Comparison of ENCODE assay signal across 9 mouse cellular contexts in the genomic region with DNA sequence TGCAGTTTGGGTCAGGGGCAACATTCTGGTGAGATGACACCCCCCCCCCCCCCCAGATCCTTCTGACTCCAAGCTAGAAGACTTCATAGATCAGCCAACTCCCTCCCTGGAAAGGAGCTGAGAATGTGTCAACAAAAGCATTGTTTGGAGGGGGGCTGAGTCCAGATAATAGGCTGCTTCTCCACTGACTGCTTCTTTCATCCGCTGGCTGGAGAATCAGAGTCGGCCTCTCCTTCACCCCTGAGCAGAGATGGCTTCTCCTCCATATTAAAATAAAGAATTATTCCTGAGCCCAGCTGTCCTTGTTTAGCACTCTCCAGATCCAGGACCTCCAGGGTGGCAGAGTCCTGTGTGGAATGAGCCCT. TPM values are rescaled to one million over a fixed set of nuclear protein-coding genes. Genes with fewer than 3 reads are reported as not detected.
DNase-seq lines count a peak whose midpoint lies in the region; ATAC-seq and TF ChIP-seq lines count a peak whose summit lies in the region.
"Had no signal": no experiment of that assay in that cellular context is flagged by ENCODE, and none has a peak within 500 bp of the region (broad histone marks: within the 10 kb centered on the region; RNA-seq: fewer than 3 reads in every experiment).

No protein-coding gene starts in this region.

- H3K4me1 ChIP-seq in heart, embryonic 13.5 days = peaks cover 13% of the 10 kb centered on the region
- H3K4me1 ChIP-seq in heart, adult 2 months (ENCODE audit: control insufficient read depth, insufficient read depth, low read length) = no peaks in the 10 kb centered on the region
- peaks cover 4% of the 10 kb centered on the region; the same call in 1 of the 2 replicates for H3K4me1 ChIP-seq in brown adipose tissue, adult 24 weeks (ENCODE audit: control insufficient read depth, insufficient read depth, insufficient read length, low read length)
- H3K4me1 ChIP-seq in hindbrain, embryonic 13.5 days (replicated peaks) = peaks cover 14% of the 10 kb centered on the region
- peaks cover 8% of the 10 kb centered on the region; the same call in 1 of the 2 replicates for H3K4me1 ChIP-seq in midbrain, embryonic 14.5 days (ENCODE audit: control insufficient read depth, insufficient read depth, low read length)

- no peak for DNase-seq in heart, adult 2 months
- peak; percentile 31 for DNase-seq in midbrain, embryonic 14.5 days
- DNase-seq in urinary bladder, postnatal 14 days (ENCODE audit: low spot score) = no peak
- no peak for DNase-seq in ovary, postnatal 36 days (ENCODE audit: low spot score)
- no peak for DNase-seq in left cerebral cortex, postnatal 36 days (ENCODE audit: low spot score in 2 of 2)

- H3K36me3 ChIP-seq in heart, embryonic 13.5 days = no peaks in the 10 kb centered on the region
- H3K36me3 ChIP-seq in heart, adult 2 months (ENCODE audit: control insufficient read depth, insufficient read depth, low read length) = no peaks in the 10 kb centered on the region
- H3K36me3 ChIP-seq in hindbrain, embryonic 13.5 days = no peaks in the 10 kb centered on the region
- no peaks in the 10 kb centered on the region for H3K36me3 ChIP-seq in midbrain, embryonic 14.5 days (ENCODE audit: control insufficient read depth, insufficient read depth, low read length)

- H3K79me2 ChIP-seq in heart, adult 2 months (replicated peaks; ENCODE audit: control insufficient read depth, insufficient read depth, low read length) = no peaks in the 10 kb centered on the region

- H3K9me3 ChIP-seq in heart, embryonic 13.5 days = no peaks in the 10 kb centered on the region
- H3K9me3 ChIP-seq in hindbrain, embryonic 13.5 days = no peaks in the 10 kb centered on the region
- H3K9me3 ChIP-seq in midbrain, embryonic 14.5 days (ENCODE audit: control insufficient read depth, low read length) = no peaks in the 10 kb centered on the region

- intact Hi-C loops in heart, adult 2 months (cut with DNase I) = no loop called here
- intact Hi-C loops in left cerebral cortex, postnatal 36 days (cut with DNase I) = no loop called here

- no peaks in the 10 kb centered on the region for H3K27me3 ChIP-seq in heart, embryonic 13.5 days (replicated peaks)
- H3K27me3 ChIP-seq in heart, adult 2 months (ENCODE audit: control insufficient read depth, insufficient read depth, low read length) = no peaks in the 10 kb centered on the region
- H3K27me3 ChIP-seq in hindbrain, embryonic 13.5 days = no peaks in the 10 kb centered on the region
- no peaks in the 10 kb centered on the region for H3K27me3 ChIP-seq in midbrain, embryonic 14.5 days (ENCODE audit: control insufficient read depth, insufficient read depth, low read length)
- H3K27me3 ChIP-seq: CH12.LX had no signal

- H3K9ac ChIP-seq in heart, embryonic 13.5 days = peak overlapping the region; percentile 76
- H3K9ac ChIP-seq in heart, adult 2 months (ENCODE audit: low read depth, low read length) = no peak overlapping the region
- no peak overlapping the region for H3K9ac ChIP-seq in hindbrain, embryonic 13.5 days
- H3K9ac ChIP-seq in midbrain, embryonic 14.5 days (replicated peaks; ENCODE audit: low read length) = no peak overlapping the region

- H3K4me3 ChIP-seq in heart, embryonic 13.5 days = peak overlapping the region; percentile 48
- H3K4me3 ChIP-seq in heart, adult 2 months = no peak overlapping the region
- H3K4me3 ChIP-seq in brown adipose tissue, adult 24 weeks (ENCODE audit: insufficient read depth, low read depth, low read length) = no peak overlapping the region
- H3K4me3 ChIP-seq in hindbrain, embryonic 13.5 days = peak overlapping the region; percentile 29; the same call in 1 of the 2 replicates
- H3K4me3 ChIP-seq in midbrain, embryonic 14.5 days (replicated peaks; ENCODE audit: low read depth, low read length) = no peak overlapping the region

- ATAC-seq in heart, embryonic 13.5 days (ENCODE audit: extremely low read depth, insufficient number of reproducible peaks, low FRiP score, low TSS enrichment) = no peak
- ATAC-seq in hindbrain, embryonic 13.5 days (ENCODE audit: low FRiP score) = peak; percentile 61
- 0 out of 2 replicates have a peak, but pooled peaks have one; percentile 31 for ATAC-seq in midbrain, embryonic 14.5 days (ENCODE audit: low FRiP score, low TSS enrichment)

- TF ChIP-seq CTCF in heart, adult 2 months (IDR thresholded peaks at IDR 0.05) = no peak

- H3K4me2 ChIP-seq in heart, embryonic 13.5 days = peak overlapping the region; percentile 72
- peak overlapping the region; percentile 54 for H3K4me2 ChIP-seq in hindbrain, embryonic 13.5 days
- peak overlapping the region; percentile 47 for H3K4me2 ChIP-seq in midbrain, embryonic 14.5 days (ENCODE audit: low read length)

- no peak for TF ChIP-seq POLR2A in heart, adult 2 months (IDR thresholded peaks at IDR 0.05; ENCODE audit: insufficient read depth, low read depth, low read length)

- 5% methylated on average over 2 of the region's 2 CpGs for WGBS in heart, embryonic 13.5 days
- WGBS in heart, adult 2 months = 53% methylated on average over 2 of the region's 2 CpGs
- WGBS in hindbrain, embryonic 13.5 days = 0% methylated on average over 2 of the region's 2 CpGs
- WGBS in midbrain, embryonic 14.5 days = 1% methylated on average over 2 of the region's 2 CpGs

- peak overlapping the region; percentile 68 for H3K27ac ChIP-seq in heart, embryonic 13.5 days (replicated peaks)
- no peak overlapping the region for H3K27ac ChIP-seq in heart, adult 2 months
- H3K27ac ChIP-seq in brown adipose tissue, adult 24 weeks (replicated peaks; ENCODE audit: low read depth, low read length) = peak overlapping the region; percentile 50; the same call in 1 of the 2 replicates
- H3K27ac ChIP-seq in hindbrain, embryonic 13.5 days = peak overlapping the region; percentile 66
- H3K27ac ChIP-seq in midbrain, embryonic 14.5 days (replicated peaks; ENCODE audit: low read depth, low read length) = peak overlapping the region; percentile 21; the same call in 1 of the 2 replicates

- TF ChIP-seq EP300 in heart, adult 2 months (IDR thresholded peaks at IDR 0.05; ENCODE audit: insufficient read depth, low read depth, low read length) = no peak

RNA-seq across cellular contexts. Expression of a gene that starts 30.3 kb away (rescaled TPM):
- polyA plus RNA-seq in heart, embryonic 13.5 days (2015; fragmentation: Nextera tagmentation; extraction: Ambion mirVana) = 10.5 and 11.4 TPM in 2 replicates
- total RNA-seq in heart, adult 2 months (2021) = 1 to 10 TPM; 8.9 TPM
- 3.7 and 6.3 TPM in 2 replicates for polyA plus RNA-seq in heart, adult 2 months (2012; rRNA removed)
- polyA plus RNA-seq in brown adipose tissue, adult 24 weeks (2012; ENCODE audit: insufficient read depth, insufficient read length, missing spikeins) = 4.3 and 5.5 TPM in 2 replicates
- polyA plus RNA-seq in hindbrain, embryonic 13.5 days (2015; fragmentation: Nextera tagmentation; extraction: Ambion mirVana) = 27.1 and 30.5 TPM in 2 replicates
- polyA plus RNA-seq in midbrain, embryonic 14.5 days (2014; fragmentation: Nextera tagmentation; extraction: Ambion mirVana) = 30.3 and 44.8 TPM in 2 replicates
- total RNA-seq in left cerebral cortex, postnatal 36 days (2021) = 10 to 100 TPM; 25.6 to 30.8 TPM

Comparison
In these comparisons a context has a peak if more than half of its experiments do, and no peak if none do; other contexts are left out.
1. H3K4me3 ChIP-seq: peak in heart, embryonic 13.5 days (single experiment) and hindbrain, embryonic 13.5 days (single experiment); none in heart, adult 2 months (single experiment), brown adipose tissue, adult 24 weeks (single experiment) and midbrain, embryonic 14.5 days (single experiment).
2. Peak in every context shown above with its lines, with median percentiles within 50 percentile points of each other: H3K4me2 ChIP-seq.